Mouse (Mus musculus) erythroblast, embryonic 14.5 days (primary cell): ENCODE results near the gene Mapre1. TPM values are rescaled to one million over a fixed set of nuclear protein-coding genes. Genes with fewer than 3 reads are reported as not detected.
"Not testable (repeated sequence)": the region's sequence is repeated elsewhere in the genome, so short reads cannot be mapped to it uniquely, and the experiment has no call there.

ENCODE experiments used
- H3K27me3 ChIP-seq: 2 replicates; pipeline ENCODE4 v1.6.1; 2012; ENCODE audit warnings: inconsistent platforms; ENCODE audit not compliant: control insufficient read depth
- H3K36me3 ChIP-seq: 2 replicates; pipeline ENCODE4 v1.6.1; 2012; ENCODE audit warnings: mild to moderate bottlenecking, inconsistent platforms; ENCODE audit not compliant: control insufficient read depth
- H3K4me1 ChIP-seq: 2 replicates; pipeline ENCODE4 v1.6.1; 2012; ENCODE audit warnings: inconsistent platforms; ENCODE audit not compliant: control insufficient read depth
- H3K4me3 ChIP-seq: replicated peaks from 2 replicates; pipeline ENCODE3; 2012; ENCODE audit warnings: moderate library complexity, mild to moderate bottlenecking, inconsistent platforms
- H3K9me3 ChIP-seq: 2 replicates; pipeline ENCODE4 v1.6.1; 2012; ENCODE audit warnings: low read length, inconsistent platforms, mixed read lengths; ENCODE audit not compliant: control insufficient read depth
- GATA1 ChIP-seq: IDR thresholded peaks from 2 replicates; pipeline ENCODE4 v1.6.1; 2012; ENCODE audit warnings: low read length, inconsistent platforms, mixed read lengths
- TAL1 ChIP-seq: IDR thresholded peaks from 3 replicates; pipeline ENCODE4 v1.6.1; 2012; ENCODE audit warnings: low read length, inconsistent platforms, mixed read lengths
- polyA plus RNA-seq: library from polyadenylated mRNA; stranded (reverse); fragments of >175 nt; gene quantifications from 2 replicates; pipeline ENCODE4 v1.2.3, GENCODE M21; 2012

The Mapre1 gene
- polyA plus RNA-seq, 1 experiment, result 0.36 TPM

DNA sequence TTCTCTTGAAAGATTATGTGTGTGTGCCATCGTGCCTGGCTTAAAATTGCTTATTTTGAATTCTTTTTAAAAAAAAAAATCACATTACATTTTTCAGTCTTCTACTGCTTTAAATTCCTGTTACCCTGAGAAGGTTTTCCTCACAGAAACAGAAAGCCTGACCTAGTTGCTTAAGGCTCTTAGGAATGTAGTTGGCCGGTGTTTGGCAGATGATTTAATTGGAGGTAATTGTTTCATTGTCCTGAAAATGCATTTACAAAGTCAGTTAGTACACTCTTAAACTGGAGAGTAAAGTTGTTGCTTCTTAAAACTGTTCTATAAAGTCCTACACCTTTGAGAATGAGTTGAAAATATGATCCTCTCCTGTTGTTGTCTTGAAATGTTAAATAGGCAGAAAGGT is 27.8 kb downstream of the Mapre1 start:
- no peaks in the 10 kb centered on the region for H3K9me3 ChIP-seq
- H3K36me3 ChIP-seq, result peaks cover 87% of the 10 kb centered on the region
- no peak for TF ChIP-seq TAL1
- no peak for TF ChIP-seq GATA1
- H3K4me1 ChIP-seq, result no peaks in the 10 kb centered on the region; the same call in 1 of the 2 replicates
- H3K4me3 ChIP-seq, result no peak overlapping the region
- no peaks in the 10 kb centered on the region for H3K27me3 ChIP-seq

DNA sequence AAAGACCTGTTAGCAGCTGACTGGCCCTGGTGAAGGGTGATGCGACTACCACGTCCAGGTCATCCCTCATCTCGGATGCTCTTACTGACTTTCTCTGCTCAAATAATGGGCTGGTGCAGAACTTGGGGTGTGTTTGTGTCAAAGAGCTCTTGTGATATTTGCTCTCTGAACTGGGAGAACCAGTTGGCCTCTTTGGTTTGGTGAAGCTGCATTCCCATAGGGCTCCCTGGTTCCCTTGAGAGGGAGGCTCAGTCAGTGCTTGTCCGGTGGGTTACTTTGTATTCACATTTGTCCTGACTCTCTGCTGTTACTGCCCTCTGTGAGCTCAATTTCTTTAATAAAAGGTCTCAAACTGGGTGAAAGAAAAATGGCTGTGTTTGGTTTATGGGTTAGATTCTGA is 31.9 kb downstream of the Mapre1 start:
- TF ChIP-seq TAL1, result no peak
- TF ChIP-seq GATA1, result no peak
- Histone ChIP-seq H3K27me3 (no peaks in the 10 kb centered on the region), H3K4me3 (no peak overlapping the region), H3K9me3 (no peaks in the 10 kb centered on the region), H3K4me1 (no peaks in the 10 kb centered on the region; the same call in 1 of the 2 replicates), H3K36me3 (peaks cover 48% of the 10 kb centered on the region)

GRCm38 (mm10) chr2:153775472-153775871 is 34.4 kb downstream of the Mapre1 start:
- TF ChIP-seq TAL1, result no peak
- no peak for TF ChIP-seq GATA1
- Histone ChIP-seq H3K4me1 (peaks cover 17% of the 10 kb centered on the region), H3K4me3 (no peak overlapping the region), H3K9me3 (no peaks in the 10 kb centered on the region), H3K27me3 (no peaks in the 10 kb centered on the region), H3K36me3 (peaks cover 27% of the 10 kb centered on the region)

- Histone ChIP-seq H3K27me3 (no peaks in the 10 kb centered on the region), H3K4me3 (peak overlapping the region; percentile 61), H3K36me3 (peaks cover 2% of the 10 kb centered on the region; the same call in 1 of the 2 replicates), H3K4me1 (peaks cover 36% of the 10 kb centered on the region), H3K9me3 (no peaks in the 10 kb centered on the region)
- TF ChIP-seq GATA1 (no peak), TAL1 (no peak)
Measured at GRCm38 (mm10) chr2:153778638-153779362, 37.7 kb downstream of the Mapre1 start.

GRCm38 (mm10) chr2:153779394-153779981 is 38.4 kb downstream of the Mapre1 start, which contains the start of gene Efcab8:
Gene Efcab8, plus strand, starts transcription at chr2:153779931.
- peaks cover 2% of the 10 kb centered on the region; the same call in 1 of the 2 replicates for H3K36me3 ChIP-seq
- no peaks in the 10 kb centered on the region for H3K9me3 ChIP-seq
- no peak for TF ChIP-seq TAL1
- no peak for TF ChIP-seq GATA1
- no peaks in the 10 kb centered on the region for H3K27me3 ChIP-seq
- peak within 1 kb of the TSS; percentile 61 for H3K4me3 ChIP-seq
- H3K4me1 ChIP-seq, result peaks cover 36% of the 10 kb centered on the region

GRCm38 (mm10) chr2:153781181-153781580 is 40.1 kb downstream of the Mapre1 start:
- H3K9me3 ChIP-seq, result no peaks in the 10 kb centered on the region
- no peaks in the 10 kb centered on the region for H3K27me3 ChIP-seq
- H3K4me1 ChIP-seq, result peaks cover 36% of the 10 kb centered on the region
- TF ChIP-seq GATA1, result no peak
- TF ChIP-seq TAL1, result no peak
- H3K4me3 ChIP-seq, result no peak overlapping the region
- H3K36me3 ChIP-seq, result no peaks in the 10 kb centered on the region

- Histone ChIP-seq H3K27me3 (no peaks in the 10 kb centered on the region), H3K36me3 (no peaks in the 10 kb centered on the region), H3K4me1 (peaks cover 23% of the 10 kb centered on the region), H3K9me3 (no peaks in the 10 kb centered on the region), H3K4me3 (no peak overlapping the region)
- no peak for TF ChIP-seq TAL1
- no peak for TF ChIP-seq GATA1
Measured at GRCm38 (mm10) chr2:153784668-153785067, 43.6 kb downstream of the Mapre1 start.

GRCm38 (mm10) chr2:153793366-153793765 is 52.3 kb downstream of the Mapre1 start:
- TF ChIP-seq TAL1 (no peak), GATA1 (no peak)
- Histone ChIP-seq H3K4me3 (no peak overlapping the region), H3K36me3 (no peaks in the 10 kb centered on the region), H3K4me1 (no peaks in the 10 kb centered on the region), H3K27me3 (no peaks in the 10 kb centered on the region), H3K9me3 (no peaks in the 10 kb centered on the region)

GRCm38 (mm10) chr2:153795090-153795489 is 54.0 kb downstream of the Mapre1 start:
- Histone ChIP-seq H3K4me1 (no peaks in the 10 kb centered on the region), H3K4me3 (no peak overlapping the region), H3K36me3 (no peaks in the 10 kb centered on the region), H3K27me3 (no peaks in the 10 kb centered on the region), H3K9me3 (no peaks in the 10 kb centered on the region)
- TF ChIP-seq TAL1 (no peak), GATA1 (no peak)

DNA sequence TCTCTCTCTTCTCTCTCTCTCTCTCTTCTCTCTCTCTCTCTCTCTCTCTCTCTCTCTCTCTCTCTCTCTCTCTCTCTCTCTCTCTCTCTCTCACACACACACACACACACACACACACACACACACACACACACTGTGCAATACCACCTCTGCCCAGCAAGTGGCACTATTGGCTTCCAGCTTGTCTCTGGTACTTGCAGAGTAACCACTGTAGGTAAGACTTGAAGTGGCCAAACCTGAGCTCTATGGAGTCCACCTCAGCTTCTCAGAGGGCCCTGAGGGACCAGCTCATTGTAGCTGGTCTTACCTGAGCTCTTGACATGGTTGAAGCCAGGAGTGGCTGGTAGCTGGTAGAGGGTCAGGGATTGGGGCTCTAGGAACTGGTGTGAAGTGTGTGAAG is 66.4 kb downstream of the Mapre1 start:
- not testable (repeated sequence) for H3K9me3 ChIP-seq, H3K27me3 ChIP-seq

More for the DNA sequence above, 66.4 kb downstream of the Mapre1 start:
- not testable (repeated sequence) for H3K4me1 ChIP-seq, H3K36me3 ChIP-seq, H3K4me3 ChIP-seq
